Mouse (Mus musculus): ENCODE results near the gene Fgf5.

Fgf5 gene

DNA sequence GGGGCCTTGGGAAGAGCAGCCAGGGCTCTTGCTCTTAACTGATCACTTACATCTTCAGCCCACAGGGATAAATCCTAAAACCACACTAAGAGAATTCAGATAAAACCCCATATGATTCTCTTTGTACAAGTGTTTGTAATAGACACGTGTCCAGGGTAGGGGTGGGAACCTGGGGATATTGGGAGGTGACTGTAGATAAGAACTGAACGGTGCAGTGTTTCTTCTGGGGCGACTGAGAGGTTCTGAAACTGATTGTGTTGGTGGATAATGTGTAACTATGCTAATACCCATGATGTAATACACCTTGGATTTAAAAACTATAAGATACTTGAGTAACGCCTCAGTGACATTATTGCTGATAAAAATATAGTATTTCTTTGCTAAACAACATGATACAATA lies 51.7 kb downstream of the Fgf5 start:
- DNase-seq = no peak

GRCm38 (mm10) chr5:98306528-98306927 lies 52.5 kb downstream of the Fgf5 start:
- DNase-seq = no peak

DNA sequence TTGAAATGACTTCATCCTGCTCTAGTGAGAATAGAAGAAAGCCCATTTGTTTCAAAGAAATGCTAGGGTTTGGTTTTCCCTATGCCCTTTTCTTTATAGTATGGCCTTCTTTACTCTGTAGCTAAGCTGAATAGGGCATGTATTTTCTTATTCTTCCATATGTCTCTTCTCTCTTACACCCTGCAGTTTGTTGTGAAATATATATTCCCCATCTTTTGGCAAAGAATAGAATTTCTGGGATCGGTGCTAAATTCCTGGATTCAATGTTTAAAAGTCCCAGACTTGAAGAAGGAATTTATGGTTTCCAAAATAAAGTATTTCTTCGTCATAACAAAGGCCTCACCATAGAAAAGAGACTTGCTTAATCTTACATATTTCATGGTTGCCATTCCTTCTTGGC lies 72.6 kb downstream of the Fgf5 start:
- no peak for DNase-seq

Measured in cerebellum, adult 8-10 months (tissue).